Mouse (Mus musculus): Measurements from ENCODE around the gene Gm11639.
A peak's percentile ranks its signal among the peaks of the same experiment; 100 is the strongest.

- TF ChIP-seq EP300 (IDR thresholded peaks at IDR 0.05; ENCODE audit: low read length): no peak
- TF ChIP-seq CTCF (conservative IDR thresholded peaks at IDR 0.05 in 1 of 2, IDR thresholded peaks at IDR 0.05 in 1 of 2; ENCODE audit: low read depth in 2 of 2, low read length in 2 of 2): peak; percentile 63 to 92
- no peak for TF ChIP-seq MAZ (IDR thresholded peaks at IDR 0.05; ENCODE audit: low read depth, low read length)
These were observed 36.9 kb upstream of the Gm11639 start for GRCm38 (mm10) chr11:104648571-104648970.

All from CH12.LX (cell line).